Mouse (Mus musculus) heart, embryonic 16.5 days (tissue): ENCODE data around the gene Hoxc5. TPM values are rescaled to one million over a fixed set of nuclear protein-coding genes. Genes with fewer than 3 reads are reported as not detected.

Experiments
- ATAC-seq: fragments of 200-750 bp; cut with Nextera tagmentation; replicated peaks from 2 replicates; pipeline ENCODE4 v1.8.0; 2017; ENCODE audit warnings: moderate number of reproducible peaks; ENCODE audit not compliant: insufficient read depth, low FRiP score; ENCODE audit errors: extremely low read depth
- H3K27ac ChIP-seq: fragments of 300-500 bp; sonication (generic); 2 replicates; pipeline ENCODE4 v1.5.1; 2014; ENCODE audit warnings: mild to moderate bottlenecking, low read length, control low read depth, moderate library complexity
- H3K27me3 ChIP-seq: fragments of 300-500 bp; sonication (generic); 2 replicates; pipeline ENCODE4 v1.6.1; 2014; ENCODE audit warnings: low read length, mixed read lengths; ENCODE audit not compliant: control insufficient read depth, insufficient read depth
- H3K36me3 ChIP-seq: fragments of 300-500 bp; sonication (generic); 2 replicates; pipeline ENCODE4 v1.6.1; 2014; ENCODE audit not compliant: control insufficient read depth, insufficient read depth
- H3K4me1 ChIP-seq: fragments of 300-500 bp; sonication (generic); 2 replicates; pipeline ENCODE4 v1.6.1; 2014; ENCODE audit warnings: low read length, mixed read lengths; ENCODE audit not compliant: control insufficient read depth, insufficient read depth
- H3K4me2 ChIP-seq: fragments of 300-500 bp; sonication (generic); 2 replicates; pipeline ENCODE4 v1.6.1; 2014; ENCODE audit warnings: low read depth, mild to moderate bottlenecking, control low read depth, low read length
- H3K4me3 ChIP-seq: fragments of 300-500 bp; sonication (generic); 2 replicates; pipeline ENCODE4 v1.5.1; 2014; ENCODE audit warnings: mild to moderate bottlenecking, control low read depth, low read length
- H3K9ac ChIP-seq: fragments of 300-500 bp; sonication (generic); 2 replicates; pipeline ENCODE4 v1.6.1; 2014; ENCODE audit warnings: low read length, control low read depth
- H3K9me3 ChIP-seq: fragments of 300-500 bp; sonication (generic); replicated peaks from 2 replicates; pipeline ENCODE4 v1.6.1; 2016; ENCODE audit warnings: low read length; ENCODE audit not compliant: control insufficient read depth
- WGBS: fragments of 180-500 bp; shearing (Covaris S2); extraction: QIAGEN DNeasy Blood & Tissue Kit; methylation state at CpG from one replicate; pipeline ENCODE4 v1.1.7; 2014; 5-methylcytosine and 5-hydroxymethylcytosine counted together
- polyA plus RNA-seq: library from polyadenylated mRNA; unstranded; fragments of >200 nt; fragmentation: Nextera tagmentation; extraction: Ambion mirVana; gene quantifications from 2 replicates; pipeline ENCODE4 v1.2.1, GENCODE M21; 2015

Hoxc5 gene
- polyA plus RNA-seq, 1 experiment from 2014 or later, result 0.11 TPM

GRCm38 (mm10) chr15:102975688-102976111 lies 8.5 kb downstream of the Hoxc5 start:
- peaks cover 96% of the 10 kb centered on the region for H3K27me3 ChIP-seq
- H3K27ac ChIP-seq, result no peak overlapping the region
- H3K36me3 ChIP-seq, result no peaks in the 10 kb centered on the region
- no peak overlapping the region for H3K4me3 ChIP-seq
- no peak overlapping the region for H3K4me2 ChIP-seq
- H3K9ac ChIP-seq, result no peak overlapping the region
- 1% methylated on average over 21 of the region's 21 CpGs for WGBS
- ATAC-seq, result no peak
- H3K9me3 ChIP-seq, result no peaks in the 10 kb centered on the region
- no peaks in the 10 kb centered on the region for H3K4me1 ChIP-seq

GRCm38 (mm10) chr15:102976171-102976570 lies 8.9 kb downstream of the Hoxc5 start, which contains the start of gene Hoxc9:
Gene Hoxc9 (plus strand): TSS chr15:102976439.
- Histone ChIP-seq H3K4me3 (peak within 1 kb of the TSS; percentile 39), H3K27ac (no peak within 1 kb of the TSS), H3K36me3 (no peaks in the 10 kb centered on the region), H3K4me2 (peak within 1 kb of the TSS; percentile 50), H3K9ac (no peak within 1 kb of the TSS; the same call in 1 of the 2 replicates), H3K9me3 (no peaks in the 10 kb centered on the region), H3K27me3 (peaks cover 96% of the 10 kb centered on the region), H3K4me1 (no peaks in the 10 kb centered on the region)
- ATAC-seq, result no peak
- under 1% methylated on average over 19 of the region's 20 CpGs for WGBS

GRCm38 (mm10) chr15:102976631-102977422 lies 9.6 kb downstream of the Hoxc5 start:
- Histone ChIP-seq H3K4me3 (peak overlapping the region; percentile 39), H3K9me3 (no peaks in the 10 kb centered on the region), H3K27me3 (peaks cover 96% of the 10 kb centered on the region), H3K36me3 (no peaks in the 10 kb centered on the region), H3K4me1 (peaks cover 5% of the 10 kb centered on the region), H3K9ac (no peak overlapping the region; the same call in 1 of the 2 replicates), H3K4me2 (peak overlapping the region; percentile 50), H3K27ac (no peak overlapping the region)
- WGBS, result 1% methylated on average over 37 of the region's 37 CpGs
- no peak for ATAC-seq

- H3K9me3 ChIP-seq, result no peaks in the 10 kb centered on the region
- 5% methylated on average over 16 of the region's 16 CpGs for WGBS
- ATAC-seq, result no peak
- peaks cover 7% of the 10 kb centered on the region for H3K4me1 ChIP-seq
- H3K27ac ChIP-seq, result no peak overlapping the region
- no peak overlapping the region; the same call in 1 of the 2 replicates for H3K9ac ChIP-seq
- H3K27me3 ChIP-seq, result peaks cover 96% of the 10 kb centered on the region
- H3K36me3 ChIP-seq, result no peaks in the 10 kb centered on the region
- H3K4me2 ChIP-seq, result peak overlapping the region; percentile 50
- peak overlapping the region; percentile 39 for H3K4me3 ChIP-seq
These were observed 10.3 kb downstream of the Hoxc5 start for GRCm38 (mm10) chr15:102977423-102977974.

- H3K27me3 ChIP-seq, result peaks cover 95% of the 10 kb centered on the region
- H3K9me3 ChIP-seq, result no peaks in the 10 kb centered on the region
- H3K4me1 ChIP-seq, result peaks cover 7% of the 10 kb centered on the region
- no peaks in the 10 kb centered on the region for H3K36me3 ChIP-seq
- no peak overlapping the region for H3K9ac ChIP-seq
- ATAC-seq, result no peak
- H3K4me3 ChIP-seq, result no peak overlapping the region
- H3K27ac ChIP-seq, result no peak overlapping the region
- no peak overlapping the region for H3K4me2 ChIP-seq
- 5% methylated on average over 13 of the region's 13 CpGs for WGBS
These were observed 11.6 kb downstream of the Hoxc5 start for GRCm38 (mm10) chr15:102978615-102979515.

GRCm38 (mm10) chr15:102979936-102980335 lies 12.7 kb downstream of the Hoxc5 start:
- Histone ChIP-seq H3K9me3 (no peaks in the 10 kb centered on the region), H3K27ac (no peak overlapping the region), H3K27me3 (peaks cover 93% of the 10 kb centered on the region), H3K4me2 (no peak overlapping the region), H3K4me1 (peaks cover 7% of the 10 kb centered on the region), H3K36me3 (no peaks in the 10 kb centered on the region), H3K9ac (no peak overlapping the region), H3K4me3 (no peak overlapping the region)
- no peak for ATAC-seq
- 16% methylated on average over 1 of the region's 1 CpGs for WGBS

GRCm38 (mm10) chr15:102980352-102980751 lies 13.1 kb downstream of the Hoxc5 start:
- H3K4me3 ChIP-seq, result no peak overlapping the region
- H3K9me3 ChIP-seq, result no peaks in the 10 kb centered on the region
- no peak overlapping the region for H3K27ac ChIP-seq
- H3K36me3 ChIP-seq, result no peaks in the 10 kb centered on the region
- H3K4me2 ChIP-seq, result no peak overlapping the region
- peaks cover 93% of the 10 kb centered on the region for H3K27me3 ChIP-seq
- no peak for ATAC-seq
- 5% methylated on average over 11 of the region's 11 CpGs for WGBS
- H3K9ac ChIP-seq, result no peak overlapping the region
- H3K4me1 ChIP-seq, result peaks cover 7% of the 10 kb centered on the region

GRCm38 (mm10) chr15:102980912-102981311 lies 13.7 kb downstream of the Hoxc5 start:
- Histone ChIP-seq H3K27me3 (peaks cover 93% of the 10 kb centered on the region), H3K9ac (no peak overlapping the region), H3K4me1 (peaks cover 7% of the 10 kb centered on the region), H3K4me3 (no peak overlapping the region), H3K36me3 (no peaks in the 10 kb centered on the region), H3K27ac (no peak overlapping the region), H3K9me3 (no peaks in the 10 kb centered on the region), H3K4me2 (0 out of 2 replicates have a peak overlapping the region, but pooled peaks have one; percentile 46)
- 1% methylated on average over 14 of the region's 14 CpGs for WGBS
- ATAC-seq, result no peak
